Mouse (Mus musculus): ENCODE data around the gene Prss27. TPM values are rescaled to one million over a fixed set of nuclear protein-coding genes. Genes with fewer than 3 reads are reported as not detected.

The Prss27 gene
- polyA plus RNA-seq (2015; fragmentation: Nextera tagmentation; extraction: Ambion mirVana) = 0.11 and 0.17 TPM in 2 replicates

DNA sequence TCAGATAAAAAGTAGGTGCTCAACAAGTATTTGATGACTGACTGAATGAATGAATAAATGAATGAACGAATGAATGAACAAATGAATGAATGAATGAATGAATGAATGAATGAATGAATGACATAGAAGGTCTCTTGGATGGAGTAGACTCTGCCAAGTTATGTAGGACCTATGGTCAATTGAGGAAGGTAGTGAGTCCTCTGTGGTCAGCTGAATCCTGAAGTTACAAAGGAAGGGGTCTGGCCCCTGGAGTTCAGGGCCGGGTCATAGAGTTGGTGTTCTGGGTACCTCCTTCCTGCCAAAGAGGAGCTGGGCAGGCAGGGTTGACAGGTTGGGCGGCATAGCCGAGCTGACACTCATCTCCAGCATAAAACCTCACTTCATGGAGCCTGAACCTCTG lies at the start of gene Prss27:
Gene Prss27 (plus strand): TSS at position 301 of the 400 bp plus-strand sequence.
- H3K36me3 ChIP-seq (ENCODE audit: control insufficient read depth, insufficient read depth, low read length) = no peaks in the 10 kb centered on the region
- H3K27me3 ChIP-seq (replicated peaks; ENCODE audit: control insufficient read depth, insufficient read depth, low read length) = no peaks in the 10 kb centered on the region
- WGBS = 66% methylated on average over 4 of the region's 4 CpGs
- peak within 1 kb of the TSS; percentile 9; the same call in 1 of the 2 replicates for H3K4me2 ChIP-seq (ENCODE audit: low read depth, low read length)
- H3K9ac ChIP-seq (ENCODE audit: low read depth, low read length) = 0 out of 2 replicates have a peak within 1 kb of the TSS, but pooled peaks have one; percentile 35
- H3K27ac ChIP-seq (ENCODE audit: low read length) = peak within 1 kb of the TSS; percentile 65
- H3K4me3 ChIP-seq (ENCODE audit: low read length) = no peak within 1 kb of the TSS
- 0 out of 2 replicates have a peak, but pooled peaks cover 3% of the 10 kb centered on the region for H3K9me3 ChIP-seq (ENCODE audit: control insufficient read depth, low read length)
- peak; percentile 48 for ATAC-seq
- H3K4me1 ChIP-seq (ENCODE audit: control insufficient read depth, insufficient read depth, low read length) = peaks cover 3% of the 10 kb centered on the region; the same call in 1 of the 2 replicates

GRCm38 (mm10) chr17:23989802-23990201 lies 48.1 kb upstream of the Prss27 start:
- Histone ChIP-seq H3K9ac (ENCODE audit: low read depth, low read length) (no peak overlapping the region), H3K9me3 (ENCODE audit: control insufficient read depth, low read length) (no peaks in the 10 kb centered on the region), H3K4me2 (ENCODE audit: low read depth, low read length) (no peak overlapping the region), H3K27me3 (replicated peaks; ENCODE audit: control insufficient read depth, insufficient read depth, low read length) (no peaks in the 10 kb centered on the region), H3K27ac (ENCODE audit: low read length) (no peak overlapping the region), H3K4me3 (ENCODE audit: low read length) (no peak overlapping the region), H3K36me3 (ENCODE audit: control insufficient read depth, insufficient read depth, low read length) (no peaks in the 10 kb centered on the region), H3K4me1 (ENCODE audit: control insufficient read depth, insufficient read depth, low read length) (peaks cover 15% of the 10 kb centered on the region)
- 39% methylated on average over 2 of the region's 2 CpGs for WGBS
- ATAC-seq = no peak

DNA sequence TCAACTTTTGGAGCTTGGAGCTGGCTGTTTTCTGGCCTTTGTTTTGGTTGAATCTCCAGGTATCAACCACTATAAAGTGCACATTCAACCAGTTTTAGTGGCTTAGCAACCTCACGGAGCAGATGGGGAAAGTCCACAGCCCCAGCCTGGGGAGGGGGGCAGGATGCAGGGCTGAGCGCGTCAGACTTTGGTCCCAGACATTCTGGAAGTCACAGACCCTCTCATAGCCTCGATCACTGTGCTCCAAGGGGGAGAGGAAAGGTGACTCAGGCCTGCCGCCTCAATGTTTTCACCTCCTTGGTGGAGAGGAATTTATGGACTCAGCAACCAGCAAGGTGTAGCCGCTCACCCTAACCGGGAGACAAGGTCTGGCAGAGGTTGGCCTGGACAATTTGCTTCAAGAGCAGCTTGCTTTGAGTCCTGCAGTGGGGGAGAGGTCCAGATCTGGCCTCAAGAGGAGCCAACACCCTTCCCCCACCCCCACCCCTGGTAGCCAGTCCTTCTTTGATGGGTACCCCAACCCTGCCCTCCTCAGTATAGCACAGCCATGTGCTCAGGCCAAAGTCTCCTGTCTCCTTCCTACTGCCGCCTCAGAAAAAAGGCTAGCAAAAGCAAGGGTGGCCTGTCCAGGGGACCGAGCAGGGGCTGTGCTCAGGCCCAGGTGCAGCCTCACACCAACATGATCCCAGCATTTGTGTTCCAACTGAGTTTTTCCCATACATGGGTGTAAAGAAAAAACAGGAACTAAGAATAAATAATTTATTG lies 45.0 kb upstream of the Prss27 start:
- Histone ChIP-seq H3K27ac (ENCODE audit: low read length) (peak overlapping the region; percentile 85), H3K36me3 (ENCODE audit: control insufficient read depth, insufficient read depth, low read length) (no peaks in the 10 kb centered on the region), H3K4me3 (ENCODE audit: low read length) (peak overlapping the region; percentile 11; the same call in 1 of the 2 replicates), H3K4me1 (ENCODE audit: control insufficient read depth, insufficient read depth, low read length) (peaks cover 15% of the 10 kb centered on the region), H3K4me2 (ENCODE audit: low read depth, low read length) (peak overlapping the region; percentile 51), H3K27me3 (replicated peaks; ENCODE audit: control insufficient read depth, insufficient read depth, low read length) (no peaks in the 10 kb centered on the region), H3K9me3 (ENCODE audit: control insufficient read depth, low read length) (no peaks in the 10 kb centered on the region), H3K9ac (ENCODE audit: low read depth, low read length) (peak overlapping the region; percentile 60)
- ATAC-seq = peak; percentile 73
- WGBS = 44% methylated on average over 9 of the region's 9 CpGs

GRCm38 (mm10) chr17:23993559-23994428 lies 44.1 kb upstream of the Prss27 start:
- H3K4me2 ChIP-seq (ENCODE audit: low read depth, low read length) = peak overlapping the region; percentile 51
- no peaks in the 10 kb centered on the region for H3K27me3 ChIP-seq (replicated peaks; ENCODE audit: control insufficient read depth, insufficient read depth, low read length)
- WGBS = 10% methylated on average over 31 of the region's 31 CpGs
- peak overlapping the region; percentile 85 for H3K27ac ChIP-seq (ENCODE audit: low read length)
- H3K9me3 ChIP-seq (ENCODE audit: control insufficient read depth, low read length) = no peaks in the 10 kb centered on the region
- H3K4me1 ChIP-seq (ENCODE audit: control insufficient read depth, insufficient read depth, low read length) = peaks cover 15% of the 10 kb centered on the region
- H3K36me3 ChIP-seq (ENCODE audit: control insufficient read depth, insufficient read depth, low read length) = no peaks in the 10 kb centered on the region
- peak overlapping the region; percentile 33 for H3K4me3 ChIP-seq (ENCODE audit: low read length)
- H3K9ac ChIP-seq (ENCODE audit: low read depth, low read length) = peak overlapping the region; percentile 66
- ATAC-seq = peak; percentile 63

- Histone ChIP-seq H3K9me3 (ENCODE audit: control insufficient read depth, low read length) (no peaks in the 10 kb centered on the region), H3K36me3 (ENCODE audit: control insufficient read depth, insufficient read depth, low read length) (no peaks in the 10 kb centered on the region), H3K27me3 (replicated peaks; ENCODE audit: control insufficient read depth, insufficient read depth, low read length) (no peaks in the 10 kb centered on the region), H3K9ac (ENCODE audit: low read depth, low read length) (no peak overlapping the region), H3K4me1 (ENCODE audit: control insufficient read depth, insufficient read depth, low read length) (peaks cover 15% of the 10 kb centered on the region), H3K27ac (ENCODE audit: low read length) (no peak overlapping the region), H3K4me3 (ENCODE audit: low read length) (no peak overlapping the region), H3K4me2 (ENCODE audit: low read depth, low read length) (no peak overlapping the region)
- WGBS = 65% methylated on average over 7 of the region's 7 CpGs
- no peak for ATAC-seq
Measured at GRCm38 (mm10) chr17:23994667-23995066, 43.3 kb upstream of the Prss27 start.

- H3K27ac ChIP-seq (ENCODE audit: low read length) = no peak overlapping the region
- no peaks in the 10 kb centered on the region for H3K27me3 ChIP-seq (replicated peaks; ENCODE audit: control insufficient read depth, insufficient read depth, low read length)
- no peak for ATAC-seq
- H3K36me3 ChIP-seq (ENCODE audit: control insufficient read depth, insufficient read depth, low read length) = no peaks in the 10 kb centered on the region
- WGBS = 30% methylated on average over 1 of the region's 1 CpGs
- H3K9me3 ChIP-seq (ENCODE audit: control insufficient read depth, low read length) = no peaks in the 10 kb centered on the region
- H3K9ac ChIP-seq (ENCODE audit: low read depth, low read length) = no peak overlapping the region
- H3K4me2 ChIP-seq (ENCODE audit: low read depth, low read length) = no peak overlapping the region
- peaks cover 15% of the 10 kb centered on the region for H3K4me1 ChIP-seq (ENCODE audit: control insufficient read depth, insufficient read depth, low read length)
- no peak overlapping the region for H3K4me3 ChIP-seq (ENCODE audit: low read length)
Measured at GRCm38 (mm10) chr17:23995421-23995820, 42.5 kb upstream of the Prss27 start.

DNA sequence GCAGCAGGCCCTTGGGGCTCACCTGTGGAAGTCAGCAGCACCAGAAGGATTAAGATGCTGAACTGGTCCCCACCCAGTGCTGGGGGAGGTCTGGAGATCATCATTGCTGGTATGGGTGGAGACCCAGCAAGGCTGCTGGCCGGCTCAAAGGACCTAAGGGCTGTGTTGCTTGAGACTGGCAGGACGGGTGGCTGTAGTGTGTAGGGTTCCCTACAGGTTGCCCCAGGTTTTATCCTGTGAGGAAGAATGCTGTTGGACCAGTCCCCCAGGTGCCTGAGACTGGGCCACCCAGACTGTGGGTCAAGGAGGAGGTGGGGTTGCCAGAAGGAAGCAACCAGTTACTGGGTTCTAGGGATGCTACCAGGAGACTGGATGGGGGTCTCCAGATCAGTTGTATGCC lies 40.0 kb upstream of the Prss27 start, which contains the start of gene Prss22:
Gene Prss22 (minus strand): TSS at position 200 of the 400 bp plus-strand sequence.
- H3K36me3 ChIP-seq (ENCODE audit: control insufficient read depth, insufficient read depth, low read length) = no peaks in the 10 kb centered on the region
- no peak within 1 kb of the TSS for H3K4me2 ChIP-seq (ENCODE audit: low read depth, low read length)
- no peaks in the 10 kb centered on the region for H3K27me3 ChIP-seq (replicated peaks; ENCODE audit: control insufficient read depth, insufficient read depth, low read length)
- ATAC-seq = no peak
- WGBS = 46% methylated on average over 2 of the region's 2 CpGs
- H3K4me3 ChIP-seq (ENCODE audit: low read length) = no peak within 1 kb of the TSS
- no peaks in the 10 kb centered on the region for H3K9me3 ChIP-seq (ENCODE audit: control insufficient read depth, low read length)
- no peak within 1 kb of the TSS for H3K27ac ChIP-seq (ENCODE audit: low read length)
- H3K4me1 ChIP-seq (ENCODE audit: control insufficient read depth, insufficient read depth, low read length) = peaks cover 12% of the 10 kb centered on the region
- no peak within 1 kb of the TSS; the same call in 1 of the 2 replicates for H3K9ac ChIP-seq (ENCODE audit: low read depth, low read length)

GRCm38 (mm10) chr17:23998383-23998782 lies 39.6 kb upstream of the Prss27 start:
- no peak for ATAC-seq
- Histone ChIP-seq H3K4me3 (ENCODE audit: low read length) (no peak overlapping the region), H3K9ac (ENCODE audit: low read depth, low read length) (no peak overlapping the region), H3K4me2 (ENCODE audit: low read depth, low read length) (no peak overlapping the region), H3K27ac (ENCODE audit: low read length) (no peak overlapping the region), H3K27me3 (replicated peaks; ENCODE audit: control insufficient read depth, insufficient read depth, low read length) (no peaks in the 10 kb centered on the region), H3K36me3 (ENCODE audit: control insufficient read depth, insufficient read depth, low read length) (no peaks in the 10 kb centered on the region), H3K4me1 (ENCODE audit: control insufficient read depth, insufficient read depth, low read length) (peaks cover 8% of the 10 kb centered on the region), H3K9me3 (ENCODE audit: control insufficient read depth, low read length) (no peaks in the 10 kb centered on the region)
- WGBS = 55% methylated on average over 6 of the region's 6 CpGs

DNA sequence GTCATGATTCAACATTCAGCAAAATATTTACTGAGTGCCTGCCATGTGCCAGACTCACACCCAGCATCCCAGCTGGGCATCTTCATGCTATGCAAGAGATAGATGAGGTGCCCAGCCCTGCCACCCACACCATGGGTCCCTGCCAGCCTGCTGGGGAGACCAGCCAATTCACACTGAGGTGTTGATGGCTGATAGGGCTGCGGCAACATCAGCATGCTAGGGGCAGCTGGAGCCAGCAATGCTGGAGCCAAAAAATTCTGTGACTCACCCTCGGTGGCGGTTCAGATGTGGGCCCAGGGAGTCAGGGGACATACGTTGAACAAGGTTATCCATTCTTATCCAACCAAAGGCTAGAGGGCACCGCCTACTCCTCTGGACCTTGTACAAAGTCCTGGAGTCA lies 37.5 kb upstream of the Prss27 start:
- H3K4me1 ChIP-seq (ENCODE audit: control insufficient read depth, insufficient read depth, low read length) = peaks cover 3% of the 10 kb centered on the region
- no peaks in the 10 kb centered on the region for H3K9me3 ChIP-seq (ENCODE audit: control insufficient read depth, low read length)
- no peak overlapping the region for H3K4me2 ChIP-seq (ENCODE audit: low read depth, low read length)
- H3K9ac ChIP-seq (ENCODE audit: low read depth, low read length) = no peak overlapping the region; the same call in 1 of the 2 replicates
- H3K27ac ChIP-seq (ENCODE audit: low read length) = no peak overlapping the region
- H3K36me3 ChIP-seq (ENCODE audit: control insufficient read depth, insufficient read depth, low read length) = no peaks in the 10 kb centered on the region
- H3K27me3 ChIP-seq (replicated peaks; ENCODE audit: control insufficient read depth, insufficient read depth, low read length) = no peaks in the 10 kb centered on the region
- 40% methylated on average over 5 of the region's 5 CpGs for WGBS
- ATAC-seq = peak; percentile 42; the same call in 1 of the 2 replicates
- H3K4me3 ChIP-seq (ENCODE audit: low read length) = no peak overlapping the region

All from intestine, embryonic 16.5 days (tissue).